Mouse (Mus musculus): ENCODE measurements at regions not wholly inside any gene's neighbourhood (a gene's known extent, or its start where the extent isn't known, plus 50 kb on each side); places are given as distances from the start of the nearest gene placed in this dataset.

GRCm38 (mm10) chr4:131508154-131508553, 329.9 kb downstream of the Ptpru start:
- no peak for DNase-seq

- DNase-seq, result no peak
These were observed 326.5 kb downstream of the Ptpru start for GRCm38 (mm10) chr4:131511586-131511985.

GRCm38 (mm10) chr4:131512768-131513167, 325.3 kb downstream of the Ptpru start:
- DNase-seq, result no peak

- DNase-seq, result no peak
These were observed 317.3 kb downstream of the Ptpru start for GRCm38 (mm10) chr4:131520636-131521306.

GRCm38 (mm10) chr4:131521307-131521651, 316.8 kb downstream of the Ptpru start:
- no peak for DNase-seq

GRCm38 (mm10) chr4:131525236-131525635, 312.9 kb downstream of the Ptpru start:
- no peak for DNase-seq

- no peak for DNase-seq
These were observed 307.6 kb downstream of the Ptpru start for GRCm38 (mm10) chr4:131530491-131530890.

GRCm38 (mm10) chr4:131531003-131531402, 307.1 kb downstream of the Ptpru start:
- no peak for DNase-seq

GRCm38 (mm10) chr4:131534831-131535230, 303.3 kb downstream of the Ptpru start:
- DNase-seq, result no peak

- no peak for DNase-seq
These were observed 299.9 kb downstream of the Ptpru start for GRCm38 (mm10) chr4:131538237-131538636.

- no peak for DNase-seq
These were observed 291.5 kb downstream of the Ptpru start for GRCm38 (mm10) chr4:131546422-131547200.

GRCm38 (mm10) chr4:131549581-131549980, 288.5 kb downstream of the Ptpru start:
- DNase-seq, result no peak

- DNase-seq, result no peak
These were observed 279.6 kb downstream of the Ptpru start for GRCm38 (mm10) chr4:131558513-131558912.

GRCm38 (mm10) chr4:131563851-131564250, 274.2 kb downstream of the Ptpru start:
- DNase-seq, result no peak

- no peak for DNase-seq
These were observed 272.9 kb downstream of the Ptpru start for GRCm38 (mm10) chr4:131565203-131565602.

GRCm38 (mm10) chr4:131567241-131567640, 270.8 kb downstream of the Ptpru start:
- DNase-seq, result no peak

- no peak for DNase-seq
These were observed 268.9 kb downstream of the Ptpru start for GRCm38 (mm10) chr4:131569156-131569555.

GRCm38 (mm10) chr4:131577571-131577970, 260.5 kb downstream of the Ptpru start:
- no peak for DNase-seq

- no peak for DNase-seq
These were observed 252.1 kb downstream of the Ptpru start for GRCm38 (mm10) chr4:131585946-131586345.

GRCm38 (mm10) chr4:131587536-131587935, 250.6 kb downstream of the Ptpru start:
- DNase-seq, result no peak

- no peak for DNase-seq
These were observed 248.0 kb downstream of the Ptpru start for GRCm38 (mm10) chr4:131590136-131590535.

- no peak for DNase-seq
These were observed 246.6 kb downstream of the Ptpru start for GRCm38 (mm10) chr4:131591456-131591855.

GRCm38 (mm10) chr4:131597996-131598395, 240.1 kb downstream of the Ptpru start:
- no peak for DNase-seq

GRCm38 (mm10) chr4:131614434-131614833, 223.7 kb downstream of the Ptpru start:
- DNase-seq, result no peak
